In genomic region chr2:164496847-164497690, GRCm38 (mm10) we compare ENCODE assay signal across 8 mouse cellular contexts. TPM values are rescaled to one million over a fixed set of nuclear protein-coding genes. Genes with fewer than 3 reads are reported as not detected.
A peak's percentile ranks its signal among the peaks of the same experiment; 100 is the strongest.
DNase-seq lines count a peak whose midpoint lies in the region; ATAC-seq lines count a peak whose summit lies in the region.

TSS of gene Pigt (plus strand) at chr2:164497520.

- DNase-seq in adrenal gland, adult 2 months = peak; percentile 93
- peak; percentile 93 for DNase-seq in embryo, embryonic 11 days
- DNase-seq in gastrocnemius, postnatal 36 days = peak; percentile 73 to 82
- peak; percentile 89 to 93 for DNase-seq in left cerebral cortex, postnatal 25 days (ENCODE audit: low spot score in 2 of 2)
- peak; percentile 83 for DNase-seq in mesoderm, embryonic 11.5 days (ENCODE audit: low read depth, low spot score)
- peak; percentile 90 for DNase-seq in right cerebral cortex, postnatal 25 days
- peak; percentile 77 to 89 for DNase-seq in urinary bladder, postnatal 36 days (ENCODE audit: low spot score in 2 of 2)

- peak within 1 kb of the TSS; percentile 91 for H3K4me2 ChIP-seq in intestine, embryonic 15.5 days (replicated peaks)

- ATAC-seq in intestine, embryonic 15.5 days = peak; percentile 97

- no peaks in the 10 kb centered on the region for H3K9me3 ChIP-seq in intestine, embryonic 15.5 days

- H3K36me3 ChIP-seq in intestine, embryonic 15.5 days = peaks cover 9% of the 10 kb centered on the region; the same call in 1 of the 2 replicates

- H3K4me1 ChIP-seq in intestine, embryonic 15.5 days (replicated peaks) = peaks cover 7% of the 10 kb centered on the region; the same call in 1 of the 2 replicates

- no peaks in the 10 kb centered on the region for H3K27me3 ChIP-seq in intestine, embryonic 15.5 days (replicated peaks)

- H3K9ac ChIP-seq in intestine, embryonic 15.5 days = peak within 1 kb of the TSS; percentile 61

- 4% methylated on average over 43 of the region's 43 CpGs for WGBS in intestine, embryonic 15.5 days

- peak within 1 kb of the TSS; percentile 70 for H3K4me3 ChIP-seq in intestine, embryonic 15.5 days (replicated peaks)

- intact Hi-C loops in gastrocnemius, postnatal 36 days (cut with DNase I) = no loop called here
- intact Hi-C loops in left cerebral cortex, postnatal 25 days (cut with DNase I) = no loop called here

- H3K27ac ChIP-seq in intestine, embryonic 15.5 days = peak within 1 kb of the TSS; percentile 67; the same call in 1 of the 2 replicates

RNA-seq across cellular contexts. Expression of gene Pigt, which starts in this region (rescaled TPM):
- total RNA-seq in adrenal gland, adult 2 months (2021) = 10 to 100 TPM; 72.7 to 98.8 TPM
- 216 and 218 TPM in 2 replicates for polyA plus RNA-seq in adrenal gland, adult 2 months (2012; rRNA removed)
- total RNA-seq in gastrocnemius, postnatal 36 days (2021) = 10 to 100 TPM; 31.8 to 32.5 TPM
- polyA plus RNA-seq in intestine, embryonic 15.5 days (2015; fragmentation: Nextera tagmentation; extraction: Ambion mirVana) = 62.7 and 65.7 TPM in 2 replicates
- total RNA-seq in left cerebral cortex, postnatal 25 days (2021) = 10 to 100 TPM; 92.5 to 94.5 TPM

Comparison
In these comparisons a context has a peak if more than half of its experiments do, and no peak if none do; other contexts are left out.
1. Peak in every context shown above with its lines: DNase-seq, ATAC-seq, H3K4me3 ChIP-seq and H3K27ac ChIP-seq.